Mouse (Mus musculus) lung, adult 2 months (tissue): ENCODE measurements around the gene Arap1.

ENCODE experiments used
- CTCF ChIP-seq: fragments of 200-500 bp; IDR thresholded peaks from 2 replicates; pipeline ENCODE4 v1.5.1; 2011; ENCODE audit warnings: mild to moderate bottlenecking, low read length, control low read depth; ENCODE audit not compliant: insufficient read depth
- POLR2A ChIP-seq: fragments of 200-500 bp; IDR thresholded peaks from 2 replicates; pipeline ENCODE4 v1.6.1; 2011; ENCODE audit warnings: low read depth, mild to moderate bottlenecking, control low read depth, low read length, borderline replicate concordance; ENCODE audit errors: extremely low read depth

DNA sequence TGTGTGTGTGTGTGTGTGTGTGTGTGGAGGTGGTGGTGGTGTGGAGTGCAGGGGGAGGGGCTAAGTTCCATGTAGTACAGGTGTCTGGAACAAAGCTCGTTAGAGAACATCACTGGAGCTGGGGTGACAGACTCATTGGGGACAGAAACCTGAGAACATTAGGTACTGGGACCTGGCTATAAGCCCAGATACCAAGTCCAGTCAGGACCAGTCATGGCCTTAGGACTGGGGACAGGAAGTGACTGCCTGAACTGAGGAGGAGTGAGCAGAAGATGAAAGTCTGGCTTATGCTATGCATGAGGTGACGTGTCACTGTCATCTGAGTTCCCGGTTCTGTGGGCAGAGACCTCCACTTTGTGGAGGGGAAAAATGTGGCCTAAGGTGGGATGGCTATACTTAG is 12.5 kb downstream of the Arap1 start:
- TF ChIP-seq POLR2A (no peak), CTCF (no peak)
